Mouse (Mus musculus) cerebellum, postnatal 25 days (tissue): ENCODE measurements around the gene Klf13.

ENCODE experiments used
- DNase-seq, 2 experiments: peaks; one replicate each; pipeline ENCODE4 v3.0.0; 2021; ENCODE audit warnings: mixed read lengths in 2 of 2

Klf13 gene

DNA sequence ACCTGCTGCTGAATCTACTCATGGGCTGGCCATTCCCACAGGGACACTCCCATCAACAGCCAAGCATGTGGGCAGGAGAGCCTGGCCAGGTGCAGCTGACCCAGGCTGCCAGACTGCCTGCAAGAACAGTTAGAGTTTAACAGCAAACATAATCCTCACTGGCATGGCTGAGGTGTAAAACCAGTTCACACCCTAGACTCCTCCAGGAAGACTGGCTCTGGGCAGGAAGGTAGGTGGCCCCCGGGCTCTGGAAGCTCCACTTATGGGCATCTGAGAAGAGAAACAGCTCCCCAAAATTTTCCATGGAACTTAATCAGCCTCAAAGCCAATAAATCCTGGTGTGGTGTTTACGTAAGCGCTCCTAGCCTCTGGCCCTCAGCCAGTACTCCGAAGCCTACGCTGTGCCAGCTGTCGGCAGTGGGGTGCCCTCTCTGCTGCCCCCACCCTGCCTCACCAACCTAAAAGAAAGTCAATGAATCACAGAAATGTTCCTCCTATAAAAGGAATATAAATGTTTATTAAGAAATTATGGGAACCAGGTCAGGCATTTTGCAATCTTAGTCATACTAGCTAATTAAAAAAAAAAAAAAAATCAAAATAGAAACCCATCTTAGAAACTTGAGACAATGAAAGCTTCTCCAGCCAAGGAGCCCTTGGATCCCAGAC is 13.8 kb downstream of the Klf13 start:
- DNase-seq, result peak; percentile 78 to 79

DNA sequence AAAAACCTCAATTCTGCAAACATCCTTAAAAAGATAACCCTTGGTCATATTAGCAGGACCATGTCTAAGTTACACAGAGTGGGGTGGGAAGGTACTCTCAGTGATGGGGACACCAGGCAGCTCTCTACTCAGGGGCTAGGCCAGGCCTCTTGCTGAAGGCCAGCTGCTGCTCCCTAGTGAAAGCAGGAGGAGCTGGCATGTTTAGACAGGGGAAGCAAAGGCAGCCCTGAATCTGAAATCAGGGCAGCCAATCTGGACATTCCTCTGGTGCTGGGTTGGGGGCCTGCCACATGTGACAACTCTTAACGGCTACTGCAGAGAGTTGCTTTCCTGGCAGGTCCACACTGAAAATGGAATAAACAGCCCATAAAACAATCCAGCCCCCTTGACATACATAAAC is 14.6 kb downstream of the Klf13 start:
- DNase-seq, result no peak

DNA sequence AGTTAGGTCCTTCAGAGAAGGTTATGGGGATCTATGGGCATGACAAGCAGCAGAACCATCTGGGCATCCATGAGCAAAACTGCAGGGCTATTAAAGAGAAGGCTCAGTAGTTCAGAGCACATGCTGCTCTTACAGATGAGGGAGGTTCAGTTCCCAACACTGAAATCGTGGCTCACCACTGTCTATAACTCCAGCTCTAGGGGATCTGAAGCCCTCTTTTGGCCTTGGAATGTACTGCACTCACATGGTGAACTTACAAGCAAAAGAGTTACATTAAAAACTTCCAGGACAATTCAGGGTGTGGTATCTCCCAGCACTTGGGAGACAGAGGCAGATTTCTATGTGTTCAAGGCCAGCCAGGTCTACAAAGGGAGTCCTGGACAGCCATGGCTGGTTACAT is 15.7 kb downstream of the Klf13 start:
- DNase-seq, result no peak

DNA sequence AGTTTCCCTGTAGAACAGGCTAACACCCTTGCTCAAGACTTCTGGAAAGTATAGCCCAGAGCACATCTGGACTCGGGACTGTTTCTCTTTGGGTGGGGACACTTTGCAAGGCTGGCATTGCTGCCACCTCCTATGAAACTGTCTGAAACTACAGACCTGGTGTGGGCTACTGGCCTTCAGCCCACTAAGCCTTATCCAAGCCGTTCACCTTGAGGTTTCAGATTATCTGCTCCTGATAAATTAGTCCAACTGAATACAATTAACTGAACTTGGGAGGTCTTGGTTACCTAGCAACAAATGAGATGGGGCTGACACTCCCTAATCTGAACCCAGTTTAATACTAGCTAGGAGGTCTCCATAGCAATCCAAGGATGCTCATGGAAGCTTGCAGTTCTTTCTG is 16.1 kb downstream of the Klf13 start:
- no peak for DNase-seq

DNA sequence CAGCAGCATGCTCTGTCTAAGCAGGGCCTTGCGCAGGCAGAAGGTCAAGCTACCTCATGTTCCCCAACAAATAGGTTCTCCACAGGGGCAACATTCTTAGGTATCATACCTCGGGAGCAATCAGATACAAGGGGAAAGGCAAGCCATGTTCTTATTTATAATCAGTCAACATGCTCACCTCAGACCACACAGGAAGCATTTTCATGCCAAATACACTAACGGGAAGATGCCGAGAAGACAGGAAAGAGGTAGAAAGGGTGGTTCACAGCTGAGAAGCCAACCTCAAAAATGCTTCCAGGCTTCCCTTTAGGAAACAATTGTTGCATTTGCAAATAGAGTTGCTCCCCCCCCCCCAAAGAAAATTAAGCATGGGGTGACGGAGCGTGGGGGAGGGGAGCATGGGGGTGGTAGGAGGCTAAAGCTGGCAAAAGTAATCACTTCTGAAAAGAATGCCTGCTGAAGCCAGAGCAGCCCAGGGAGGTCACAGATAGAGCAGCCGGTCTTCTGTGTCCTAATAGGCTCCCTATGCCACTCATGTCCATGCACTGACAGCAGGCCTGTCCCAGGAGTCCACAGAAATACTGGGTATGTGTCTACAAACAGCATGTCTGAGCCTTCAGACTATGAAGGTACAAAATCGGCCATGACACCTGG is 16.7 kb downstream of the Klf13 start:
- DNase-seq, result peak; percentile 33 to 37

DNA sequence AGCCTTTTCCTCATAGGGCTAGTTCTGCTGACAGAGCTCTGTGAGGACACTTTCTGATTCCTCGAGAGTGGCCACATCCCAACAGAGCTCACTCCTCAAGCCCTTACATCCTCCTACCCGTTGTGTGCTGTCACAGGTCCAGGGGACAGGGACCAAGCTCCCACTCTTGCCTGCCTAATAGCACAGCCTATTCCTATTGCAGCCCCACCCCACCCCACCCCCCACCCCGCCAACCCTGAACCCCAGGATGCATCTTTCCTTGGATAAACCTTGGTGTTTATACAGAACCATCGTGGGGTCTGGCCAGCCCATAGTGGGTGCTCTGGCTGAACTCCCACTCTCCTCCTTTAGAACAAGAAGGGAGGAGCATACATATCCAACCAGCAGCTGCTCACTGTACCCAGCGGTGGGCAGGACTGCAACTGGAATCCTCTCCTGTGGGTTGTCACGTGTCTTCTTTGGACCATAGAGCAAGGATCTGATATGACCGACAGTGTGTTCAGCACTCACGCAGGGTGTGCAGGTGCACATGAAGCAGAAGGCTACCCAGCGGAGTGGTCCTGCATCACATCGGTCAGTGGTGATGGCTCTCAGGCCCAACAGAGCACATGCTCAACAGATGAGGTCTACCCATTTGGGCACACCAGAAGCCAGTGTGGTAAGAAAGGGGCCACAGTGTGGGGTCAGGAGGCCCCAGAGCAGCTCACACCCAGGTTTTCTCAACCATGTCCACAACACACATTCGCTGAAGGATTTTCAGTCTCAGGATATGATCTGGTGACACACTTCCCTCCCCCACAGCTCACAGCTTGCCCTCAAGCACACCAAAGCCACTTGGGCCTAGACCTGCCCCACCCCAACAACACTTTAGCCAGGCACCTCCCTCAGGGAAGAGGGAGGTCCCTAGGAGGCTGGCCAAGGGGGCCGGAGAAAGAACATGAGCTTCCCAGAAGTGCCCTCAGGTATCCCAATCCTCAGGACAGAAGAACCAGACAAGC is 19.6 kb downstream of the Klf13 start:
- DNase-seq, result no peak

DNA sequence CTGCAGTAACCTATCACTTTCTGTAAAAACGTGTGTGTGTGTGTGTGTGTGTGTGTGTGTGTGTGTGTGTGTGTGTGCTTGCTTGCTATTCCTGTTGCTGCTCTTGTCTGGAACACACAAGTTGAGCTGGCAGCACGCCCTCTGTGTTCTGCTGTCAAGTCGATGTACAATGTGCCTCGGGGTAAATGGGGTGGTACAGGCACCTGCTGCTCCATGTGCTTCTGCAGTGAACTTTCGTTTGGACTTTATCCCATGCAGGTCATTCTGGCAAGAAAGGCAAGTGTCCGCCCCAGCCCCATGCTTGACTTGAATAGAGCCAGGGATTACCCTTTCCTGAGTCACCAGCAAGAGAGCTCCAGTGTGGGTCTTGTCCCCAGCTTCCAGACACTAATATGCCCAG is 21.0 kb downstream of the Klf13 start:
- peak; percentile 75 to 81 for DNase-seq

DNA sequence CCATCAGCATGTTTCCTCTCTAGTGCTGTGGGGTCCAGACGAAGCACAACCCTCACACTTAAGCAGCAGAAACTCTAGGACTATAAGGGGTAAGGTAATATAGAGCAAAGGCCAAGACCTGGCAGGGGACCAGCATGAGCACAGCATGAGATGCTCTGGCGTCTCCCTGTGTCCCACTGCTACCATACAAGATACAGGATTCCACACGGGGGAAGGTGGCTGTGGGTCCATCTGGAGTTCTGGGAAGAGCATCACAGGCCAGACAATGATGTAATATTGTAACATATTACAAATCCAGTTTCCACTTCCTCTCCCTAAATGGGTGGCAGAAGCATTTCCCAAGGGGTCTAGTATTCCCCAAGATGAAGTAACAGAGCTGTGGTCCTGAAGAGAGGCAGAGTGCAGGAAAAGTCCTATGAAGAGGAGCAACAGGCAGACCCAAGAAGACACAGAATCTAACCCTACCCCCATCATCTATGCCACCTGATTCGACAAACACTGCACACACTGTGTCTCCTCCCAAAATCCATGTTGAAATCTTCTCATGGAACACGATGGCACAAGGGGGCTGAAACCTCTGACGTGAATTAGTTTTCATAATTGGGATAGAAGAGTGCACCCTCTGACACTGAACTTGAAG is 22.3 kb downstream of the Klf13 start, which contains the start of gene E030018B13Rik:
TSS of gene E030018B13Rik (plus strand) at position 590 of the 640 bp plus-strand sequence.
- DNase-seq, result peak; percentile 78 to 80

DNA sequence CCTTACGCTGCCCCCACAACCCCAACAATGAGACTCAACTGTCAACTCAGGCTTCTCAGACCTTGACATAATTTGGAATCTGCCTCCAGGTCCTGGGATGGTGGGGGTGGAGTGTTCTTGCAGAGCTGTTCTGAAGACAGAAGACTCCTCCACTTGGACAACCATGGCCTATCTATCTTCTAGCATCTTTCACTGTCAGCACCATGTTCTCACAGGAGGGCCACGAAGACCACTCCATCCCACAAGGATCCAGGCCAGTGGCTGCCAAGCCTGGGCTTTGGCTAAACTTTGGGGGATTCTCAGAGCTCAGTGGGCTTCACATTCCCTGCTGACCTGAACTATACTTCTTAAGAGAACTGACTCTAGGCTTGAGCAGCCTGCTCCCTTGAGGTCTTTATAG is 23.8 kb downstream of the Klf13 start:
- no peak for DNase-seq

DNA sequence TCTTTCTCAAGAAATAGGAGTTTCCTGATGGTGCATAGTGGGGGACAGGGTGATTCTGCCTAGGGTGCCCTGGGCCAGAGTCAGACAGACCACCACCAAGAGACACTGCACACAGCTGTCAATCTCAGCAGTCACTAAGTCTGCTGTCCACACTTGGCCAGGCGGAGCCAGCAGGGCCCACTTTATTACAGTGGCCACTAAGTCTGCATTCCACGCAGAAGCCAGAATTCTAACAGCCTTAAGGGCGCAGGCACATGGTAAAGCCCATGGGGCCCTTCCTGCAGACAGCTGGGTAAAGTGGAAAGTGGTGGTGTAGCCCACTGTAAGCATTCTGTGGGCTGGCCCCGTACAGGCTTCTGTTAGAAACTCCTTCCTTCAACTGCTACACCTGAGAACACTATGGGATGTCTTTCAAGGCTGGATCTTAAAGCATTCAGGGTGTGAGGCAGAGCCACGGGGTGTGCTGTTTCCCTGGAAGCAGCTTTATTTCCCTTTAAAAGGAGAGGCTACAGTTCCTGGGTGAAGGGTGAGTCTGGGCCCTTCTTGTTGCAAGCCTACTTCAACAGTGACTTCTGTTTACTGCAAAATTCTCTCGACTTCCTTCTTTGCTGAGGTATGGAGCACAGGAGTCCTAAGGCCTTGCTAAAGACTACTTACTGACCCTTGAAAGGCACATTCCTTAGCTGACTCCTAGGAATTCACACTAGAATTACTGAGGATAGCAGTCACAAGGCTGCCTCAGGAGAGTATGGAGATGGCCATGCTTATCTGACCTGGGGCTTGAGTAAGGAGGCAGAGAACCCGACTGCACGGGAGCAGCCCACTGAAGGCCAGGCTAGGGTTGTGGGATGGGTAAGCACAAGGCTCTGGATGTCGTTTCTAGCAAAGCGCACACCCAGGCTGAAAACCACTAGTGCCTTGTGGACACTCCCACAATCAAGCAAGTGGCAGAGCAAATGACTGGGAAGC is 24.7 kb downstream of the Klf13 start:
- no peak for DNase-seq

DNA sequence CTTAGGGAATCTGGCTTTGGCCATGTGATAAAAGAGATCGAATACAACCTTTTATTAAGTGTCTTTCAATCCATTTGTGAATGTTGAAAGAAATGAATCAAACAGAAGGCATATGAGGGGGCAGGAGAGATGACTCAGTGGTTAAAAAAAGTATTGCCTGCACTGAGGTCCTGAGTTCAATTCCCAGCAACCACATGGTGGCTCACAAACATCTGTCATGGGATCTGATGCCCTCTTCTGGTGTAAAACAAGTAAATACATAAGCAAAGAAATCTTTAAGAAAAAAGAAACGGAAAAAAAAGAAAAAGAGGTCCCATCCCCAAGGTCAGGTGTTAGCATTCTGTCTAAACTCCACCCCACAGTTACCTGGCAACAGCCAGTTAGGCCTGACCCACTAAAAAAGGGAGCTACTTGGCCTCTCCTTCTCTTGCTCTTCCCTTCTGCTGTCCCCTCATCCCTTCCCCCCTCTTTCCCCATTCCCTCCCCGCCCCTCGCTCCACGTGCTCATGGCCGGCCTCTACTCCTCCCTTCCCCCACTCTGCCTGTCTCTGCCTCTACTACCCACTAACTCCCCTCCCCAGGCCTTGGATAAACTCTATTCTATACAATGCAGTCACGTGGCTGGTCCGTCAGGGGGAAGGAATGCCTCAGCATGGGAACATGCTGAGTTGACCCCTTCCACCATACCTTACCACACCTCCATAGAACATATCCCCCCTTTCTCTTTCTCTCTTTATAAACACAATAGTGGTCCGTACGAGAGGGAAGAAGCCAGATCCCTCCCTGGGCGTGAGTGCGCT is 25.6 kb downstream of the Klf13 start:
- DNase-seq, result no peak

DNA sequence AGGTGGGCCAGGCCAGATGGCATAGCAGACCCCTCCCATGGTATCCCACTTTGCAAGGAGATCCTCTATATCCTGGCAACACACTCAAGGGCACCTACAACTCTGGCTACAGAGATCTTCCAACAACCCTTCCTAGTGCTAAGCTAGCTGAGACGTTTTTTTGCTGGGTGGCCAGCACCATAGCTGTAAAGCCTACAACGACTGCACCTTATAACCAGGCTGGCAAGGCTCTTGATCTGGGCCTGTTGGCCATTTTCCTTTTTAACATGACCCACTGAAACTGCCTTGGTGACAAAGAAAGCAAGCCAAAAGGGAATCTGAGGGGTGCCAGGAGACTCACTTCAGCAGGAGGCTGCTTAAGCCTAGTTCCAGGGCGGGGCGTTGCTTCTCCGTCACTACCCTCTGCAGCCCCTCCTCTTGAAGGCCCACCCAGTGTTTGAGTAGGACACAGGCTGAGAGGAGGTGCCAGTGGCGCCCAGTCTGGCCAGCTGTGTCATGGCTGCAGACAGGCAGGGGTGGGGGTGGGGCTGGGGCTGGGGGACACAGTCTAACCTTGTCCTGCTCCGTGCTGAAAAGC is 26.4 kb downstream of the Klf13 start:
- DNase-seq, result no peak

DNA sequence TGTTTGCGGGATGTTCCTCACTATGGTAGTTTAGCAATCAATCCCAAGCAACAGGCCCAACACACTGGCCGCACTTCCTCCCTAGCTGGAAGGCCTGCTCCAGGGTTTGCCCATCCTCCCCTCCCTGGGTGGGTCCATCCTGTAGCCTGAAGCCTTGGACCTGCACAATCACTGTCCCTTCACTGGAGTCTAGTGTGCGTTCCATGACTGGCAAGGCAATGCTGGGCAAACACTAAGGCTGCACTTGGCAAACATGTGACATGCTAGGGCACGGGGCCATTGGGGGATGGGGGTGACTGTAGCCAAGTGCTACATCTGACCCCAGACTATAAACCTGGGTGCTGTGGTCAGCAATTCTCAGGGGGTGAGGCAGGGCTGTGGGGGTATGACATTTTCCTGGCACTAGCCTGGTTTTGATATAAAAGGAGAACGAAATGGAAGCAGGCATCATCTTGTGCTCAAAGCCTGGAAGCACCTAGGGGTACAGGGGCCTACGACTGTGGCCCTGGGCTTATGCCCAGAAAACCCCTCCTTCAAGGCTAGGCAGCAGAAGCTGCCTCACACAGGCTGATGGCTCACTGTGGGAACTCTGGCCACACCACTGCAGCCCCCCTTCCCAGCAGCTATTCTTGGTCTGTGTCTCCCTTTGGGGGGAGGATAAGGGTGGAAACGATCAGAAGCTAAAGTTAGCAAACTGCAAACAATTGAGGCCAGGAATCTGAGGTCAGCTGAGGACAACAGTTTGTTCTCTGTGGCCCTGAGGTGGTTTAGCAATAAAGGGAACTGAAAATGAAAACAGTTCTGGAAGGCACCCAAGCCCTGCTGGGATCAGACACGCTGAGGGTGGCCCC is 27.1 kb downstream of the Klf13 start:
- peak; percentile 74 to 75 for DNase-seq

DNA sequence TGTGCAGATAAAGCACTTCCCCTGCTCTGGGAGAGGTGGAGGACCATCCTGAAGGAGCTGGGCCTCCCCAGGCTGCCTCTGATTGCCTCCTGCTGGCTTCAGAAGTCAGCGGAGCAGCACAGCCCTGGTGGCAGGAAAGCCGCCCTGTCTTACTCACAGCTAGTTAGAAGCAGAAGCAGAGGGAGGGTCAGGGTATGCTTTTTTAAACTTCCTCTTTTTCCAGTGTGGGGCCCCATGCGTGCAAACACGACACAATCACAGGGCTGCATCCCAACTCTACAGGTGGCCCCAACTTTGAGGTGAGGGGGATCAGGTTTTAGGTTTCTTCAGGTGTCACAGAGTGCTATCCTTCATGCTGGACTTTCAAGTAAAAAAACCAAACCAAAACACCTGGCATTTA is 27.8 kb downstream of the Klf13 start:
- DNase-seq, result peak in 1 of 2 experiments; percentile 44

DNA sequence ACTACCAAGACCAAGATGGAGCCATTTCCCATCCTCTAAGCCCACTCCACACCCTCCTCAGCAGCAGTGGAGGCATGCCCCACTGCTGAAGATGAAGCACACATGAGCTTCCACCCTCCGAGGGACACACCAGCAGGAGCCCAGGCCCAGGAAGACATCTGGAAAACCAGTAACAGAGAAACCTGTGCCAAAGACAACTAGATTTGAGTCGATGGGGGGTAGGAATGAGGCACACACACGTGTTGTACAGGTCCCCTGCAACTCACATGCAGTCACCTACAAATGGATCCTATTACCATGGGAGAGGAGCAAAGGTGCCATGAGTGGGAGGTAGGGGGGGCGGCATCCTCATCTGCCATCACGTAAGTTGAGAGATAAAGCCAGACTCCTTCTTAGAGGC is 28.5 kb downstream of the Klf13 start:
- no peak for DNase-seq

DNA sequence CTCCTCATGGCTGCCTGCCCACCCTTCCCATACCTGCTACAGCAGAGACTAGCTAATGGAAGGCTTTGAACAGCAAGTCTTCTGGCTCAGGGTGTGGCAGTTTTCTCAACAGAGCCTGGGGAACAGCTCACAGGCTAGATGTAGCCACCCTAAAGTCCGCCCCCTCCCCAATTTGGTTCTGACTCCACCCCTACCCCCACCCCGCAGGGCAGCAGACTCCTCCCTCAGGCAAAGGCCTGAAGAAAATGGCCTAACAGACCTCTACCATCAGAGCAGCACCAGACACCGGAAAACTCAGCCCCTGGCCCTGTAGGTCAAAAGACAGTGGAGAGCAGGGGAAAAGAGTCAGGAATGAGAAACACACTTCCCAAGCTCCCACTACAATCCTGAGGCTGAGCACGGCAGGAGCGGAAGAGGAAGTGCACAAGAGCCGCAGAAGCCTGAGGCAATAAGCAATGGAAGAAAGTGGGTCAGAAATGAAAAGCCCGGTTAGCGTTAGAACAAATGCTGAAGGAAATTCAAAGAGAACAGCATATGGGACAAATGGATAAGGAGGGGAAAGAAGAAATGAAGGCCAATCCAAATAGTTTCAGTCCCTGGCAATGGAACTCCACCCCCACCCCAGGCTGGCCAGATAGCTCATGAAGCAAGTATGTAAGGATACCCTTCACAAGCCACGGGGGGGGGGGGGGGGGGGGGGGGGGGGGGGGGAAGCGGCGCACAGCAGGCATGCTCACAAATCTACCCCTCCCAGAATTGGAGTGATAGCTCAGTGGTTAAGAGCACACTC is 30.0 kb downstream of the Klf13 start:
- DNase-seq, result peak in 1 of 2 experiments; percentile 52

DNA sequence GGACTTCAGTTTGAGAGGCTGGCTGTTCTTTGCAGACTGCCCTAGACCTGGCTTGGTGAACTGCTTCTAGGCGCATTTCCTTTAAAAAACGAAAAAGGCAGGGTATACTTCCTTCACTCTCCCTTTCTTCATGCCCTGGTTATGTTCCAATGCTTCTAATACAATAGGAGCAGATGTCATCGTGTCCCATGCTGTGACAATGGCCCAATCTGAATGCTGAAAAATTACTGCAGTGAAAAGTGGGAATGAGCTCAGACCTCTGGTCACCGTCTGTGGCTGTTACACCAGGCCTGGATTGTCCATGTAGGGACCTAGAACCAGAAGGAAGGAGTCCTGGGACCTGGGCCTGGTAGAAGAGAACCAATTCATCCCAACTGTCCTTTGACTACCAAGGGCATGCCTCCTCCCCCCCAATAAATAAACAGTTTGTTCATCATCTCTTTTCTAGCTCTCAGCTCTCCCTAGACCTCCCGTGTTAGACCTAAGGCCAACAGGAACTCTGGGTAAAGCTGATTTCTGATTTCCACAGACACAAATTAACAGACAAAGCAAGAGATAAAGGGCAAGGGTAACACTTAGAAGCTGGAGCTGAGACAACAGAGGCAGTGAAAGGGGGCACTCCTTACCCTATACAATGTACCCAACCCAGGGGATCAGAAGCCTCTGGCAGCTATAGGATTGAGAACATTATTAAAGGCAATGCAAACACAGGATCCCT is 30.8 kb downstream of the Klf13 start:
- peak; percentile 74 to 75 for DNase-seq

DNA sequence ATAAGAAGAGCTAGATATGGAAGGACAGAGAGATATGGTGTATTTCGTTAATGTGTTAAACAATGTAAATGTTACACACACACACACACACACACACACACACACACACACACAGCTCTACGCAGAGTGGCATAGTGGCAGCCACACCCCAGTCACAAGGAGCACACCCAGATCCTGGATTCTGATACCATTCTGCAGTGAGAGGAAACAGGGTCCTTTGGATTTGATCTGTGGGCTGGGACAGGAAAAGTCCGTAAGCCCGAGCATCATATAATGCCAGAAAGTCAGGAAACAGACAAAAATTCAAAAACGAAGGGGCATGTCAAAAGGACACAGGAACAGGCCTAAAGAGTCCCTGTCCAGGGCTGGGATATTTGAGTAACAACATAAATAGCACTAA is 33.1 kb downstream of the Klf13 start:
- no peak for DNase-seq
